9 mouse cellular contexts compared by ENCODE assay signal in genomic region chr8:120425199-120425941, GRCm38 (mm10).
A peak's percentile ranks its signal among the peaks of the same experiment; 100 is the strongest.
DNase-seq lines count a peak whose midpoint lies in the region; ATAC-seq lines count a peak whose summit lies in the region.
"Had no signal": no experiment of that assay in that cellular context is flagged by ENCODE, and none has a peak within 500 bp of the region (broad histone marks: within the 10 kb centered on the region; RNA-seq: fewer than 3 reads in every experiment).

No protein-coding gene starts in this region.

- no peak for ATAC-seq in cerebellum, adult (ENCODE audit: insufficient number of reproducible peaks, low FRiP score, low TSS enrichment)

- DNase-seq in cerebellum, postnatal 10 days: peak; percentile 64 to 74
- DNase-seq in right cerebral cortex, adult 18-20 months: peak; percentile 63
- DNase-seq in right cerebral cortex, postnatal 36 days (ENCODE audit: low spot score in 2 of 2): no peak
- DNase-seq in lung, postnatal 4 days: peak; percentile 53 to 68
- DNase-seq in urinary bladder, postnatal 36 days (ENCODE audit: low spot score in 2 of 2): no peak
- no peak for DNase-seq in layer of hippocampus, postnatal 10 days (ENCODE audit: low spot score in 2 of 2)
- no peak for DNase-seq in left cerebral cortex, adult 11 months (ENCODE audit: low spot score)
- DNase-seq: adrenal gland, postnatal 36 days had no signal

Comparison
In these comparisons a context has a peak if more than half of its experiments do, and no peak if none do; other contexts are left out.
1. DNase-seq: peak in cerebellum, postnatal 10 days (2 of 2), right cerebral cortex, adult 18-20 months (single experiment) and lung, postnatal 4 days (2 of 2); none in right cerebral cortex, postnatal 36 days (0 of 2), urinary bladder, postnatal 36 days (0 of 2), layer of hippocampus, postnatal 10 days (0 of 2) and left cerebral cortex, adult 11 months (single experiment).